Mouse (Mus musculus): ENCODE data around the gene Armh2.

- TF ChIP-seq CTCF (IDR thresholded peaks at IDR 0.05; ENCODE audit: insufficient read depth, low read length): no peak
- no peak for TF ChIP-seq POLR2A (IDR thresholded peaks at IDR 0.05; ENCODE audit: borderline replicate concordance, extremely low read depth, low read depth, low read length)
These were observed 16.7 kb upstream of the Armh2 start for GRCm38 (mm10) chr13:24724395-24724759.
